Mouse (Mus musculus) yolk sac, embryonic 10.5 days (tissue): ENCODE measurements around the gene Gm20388.

Experiments
- DNase-seq: peaks from one replicate; pipeline ENCODE4 v3.0.0-alpha.2; 2017; ENCODE audit warnings: low spot score

Gene Gm20388

DNA sequence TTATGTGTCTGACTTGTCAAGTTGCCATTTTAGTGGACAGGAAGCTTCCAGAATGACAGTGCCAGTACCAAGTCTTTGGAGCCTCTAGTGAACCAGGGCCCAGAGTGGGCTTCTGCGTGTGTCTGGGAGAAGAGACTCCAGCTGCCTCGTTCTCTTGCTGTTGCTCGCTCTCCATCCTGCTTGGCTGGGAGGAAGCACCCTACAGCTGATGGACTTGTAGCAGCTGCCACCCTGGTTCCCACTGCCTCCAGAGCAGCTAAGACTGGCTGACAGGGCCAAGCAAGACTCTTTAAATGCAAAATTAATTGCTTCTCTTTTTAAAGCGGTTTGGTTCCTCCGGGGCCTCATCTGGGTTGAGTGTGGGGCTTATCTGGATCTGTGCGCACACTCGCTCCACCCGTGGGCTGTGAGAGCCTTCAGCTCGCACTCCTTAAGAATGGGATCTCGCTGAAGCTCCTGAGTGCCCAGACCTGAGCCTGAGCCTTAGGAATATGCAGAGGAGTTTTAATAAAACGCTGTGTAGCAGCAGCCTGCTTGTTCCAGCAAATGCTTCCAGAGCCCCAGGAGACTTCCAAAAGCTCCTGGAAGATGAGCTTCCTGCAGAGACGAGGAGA, 4410.7 kb downstream of the Gm20388 start:
- no peak for DNase-seq

DNA sequence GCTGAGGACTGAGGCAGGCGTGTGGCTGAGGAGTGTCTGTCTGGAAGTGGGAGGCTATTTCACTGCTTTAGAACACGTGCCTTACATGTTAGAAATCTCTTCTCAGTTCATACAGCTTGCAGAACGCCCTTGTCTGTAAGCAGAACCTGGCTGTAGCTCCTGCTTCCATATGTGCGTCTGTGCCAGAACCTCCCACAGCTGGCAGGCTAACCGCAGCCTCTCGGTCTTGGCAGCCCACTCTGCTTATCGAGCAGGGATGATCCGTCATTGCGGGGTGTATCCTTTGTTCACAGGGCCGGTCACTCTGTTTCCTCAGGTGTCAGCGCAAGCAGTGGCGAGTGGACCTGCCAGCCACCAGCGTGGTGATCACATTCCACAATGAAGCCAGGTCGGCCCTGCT, 4412.7 kb downstream of the Gm20388 start:
- no peak for DNase-seq

DNA sequence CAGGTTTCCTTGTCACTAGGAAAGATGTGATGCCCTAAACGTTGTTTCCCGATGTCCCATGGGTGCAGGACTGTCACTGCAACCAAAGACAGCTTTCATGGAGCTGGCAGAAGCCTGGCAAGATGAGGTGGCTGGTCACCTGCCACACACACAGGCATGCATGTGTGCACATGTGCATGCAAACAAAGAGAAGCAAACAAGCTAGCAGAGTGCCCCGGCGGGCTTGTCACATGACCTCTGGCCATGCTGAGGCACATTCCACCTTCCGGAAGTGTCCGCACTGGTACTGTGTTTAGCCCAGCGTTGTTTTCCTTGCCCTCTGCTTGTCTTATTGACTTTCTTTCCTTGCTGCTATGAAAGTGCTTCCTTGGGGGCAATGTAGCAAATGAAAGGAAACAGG, 4417.6 kb downstream of the Gm20388 start:
- DNase-seq: no peak

DNA sequence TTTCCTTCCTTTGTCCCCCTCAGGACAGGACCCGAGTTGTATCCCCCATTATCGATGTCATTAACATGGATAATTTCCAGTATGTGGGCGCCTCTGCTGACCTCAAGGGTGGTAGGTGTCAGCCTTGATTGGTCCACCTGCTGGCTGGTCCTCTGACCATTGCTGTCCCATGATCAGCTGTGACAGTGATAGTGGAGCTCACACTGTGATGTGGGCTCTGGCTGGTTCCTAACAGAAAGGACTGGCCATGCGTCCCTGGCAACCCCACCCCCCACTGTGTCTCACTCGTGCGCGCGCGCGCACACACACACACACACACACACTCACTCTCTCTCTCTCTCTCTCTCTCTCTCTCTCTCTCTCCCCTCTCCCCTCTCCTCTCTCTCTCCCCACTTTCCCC, 4419.0 kb downstream of the Gm20388 start:
- no peak for DNase-seq

DNA sequence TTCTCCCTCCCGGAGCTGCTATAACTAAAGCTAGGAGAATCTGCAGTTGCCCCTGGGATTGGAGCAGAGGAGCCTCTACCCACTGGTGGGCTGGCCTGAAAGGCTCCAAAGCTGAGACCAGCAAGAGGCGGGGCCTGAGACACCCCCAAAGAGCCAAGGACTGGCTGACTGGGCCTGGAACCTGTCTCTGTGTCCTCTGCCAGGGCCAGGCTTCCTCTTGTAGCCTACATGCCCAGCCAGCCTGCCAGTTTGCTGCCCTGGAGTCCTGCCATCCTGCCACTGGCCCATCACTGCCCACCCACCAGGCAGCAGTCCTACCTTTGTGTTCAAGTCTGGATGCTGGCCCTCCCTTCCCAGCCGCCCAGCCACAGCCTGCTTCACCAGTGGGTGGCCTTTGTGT, 4419.8 kb downstream of the Gm20388 start:
- DNase-seq: no peak

DNA sequence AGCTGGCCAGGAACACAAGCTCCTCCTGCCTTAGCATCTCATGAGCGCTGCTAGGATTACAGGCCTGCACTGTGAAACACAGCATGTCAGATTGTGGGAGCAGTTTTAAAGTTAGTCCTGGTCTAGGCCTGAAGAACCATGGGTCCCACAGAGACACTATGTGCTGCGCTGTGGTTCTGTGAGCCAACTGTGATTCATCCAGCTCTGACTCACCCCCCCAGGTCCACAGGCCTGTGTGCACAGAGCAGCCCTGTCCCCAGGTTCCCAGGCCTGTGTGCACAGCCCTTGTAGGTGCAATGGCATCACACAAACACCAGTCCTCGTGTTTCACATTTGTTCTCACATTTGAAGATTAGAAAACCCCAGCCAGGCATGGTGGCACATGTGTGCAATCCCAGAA, 4420.5 kb downstream of the Gm20388 start:
- DNase-seq: no peak

DNA sequence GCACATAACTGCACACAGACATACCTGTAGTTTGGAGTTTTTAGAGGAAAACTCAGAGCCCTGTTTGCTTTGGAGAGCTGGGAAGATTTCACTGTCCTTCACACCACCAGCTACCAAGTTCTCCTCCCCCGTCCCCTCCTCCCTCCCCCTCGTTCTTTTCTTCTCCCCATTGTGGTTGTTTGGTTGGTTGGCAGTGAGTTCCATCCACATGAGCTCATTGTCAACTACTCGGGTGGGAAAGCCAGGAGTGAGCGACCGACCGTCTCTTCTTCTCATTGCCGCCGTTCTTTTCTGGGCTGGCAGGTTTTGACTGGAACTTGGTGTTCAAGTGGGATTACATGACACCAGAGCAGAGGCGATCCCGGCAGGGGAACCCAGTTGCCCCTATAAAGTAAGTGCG, 4421.1 kb downstream of the Gm20388 start:
- DNase-seq: no peak

DNA sequence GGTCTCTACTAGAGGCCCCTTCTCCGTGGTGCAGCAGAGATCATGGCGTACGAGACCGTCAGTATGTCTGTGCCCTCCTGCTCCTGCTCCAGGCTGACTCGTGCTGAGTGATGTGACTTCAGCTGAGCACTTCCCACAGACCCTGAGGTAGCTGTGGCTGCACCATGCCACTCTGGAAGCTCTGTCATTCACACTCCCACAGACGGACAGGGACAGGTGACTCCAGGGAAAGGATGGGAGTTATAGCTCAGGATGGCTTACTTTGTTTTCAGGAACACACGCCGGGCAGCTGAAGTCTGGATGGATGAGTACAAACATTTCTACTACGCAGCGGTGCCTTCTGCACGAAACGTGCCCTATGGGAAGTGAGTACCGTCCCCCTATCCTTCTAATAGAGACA, 4425.7 kb downstream of the Gm20388 start:
- DNase-seq: no peak

DNA sequence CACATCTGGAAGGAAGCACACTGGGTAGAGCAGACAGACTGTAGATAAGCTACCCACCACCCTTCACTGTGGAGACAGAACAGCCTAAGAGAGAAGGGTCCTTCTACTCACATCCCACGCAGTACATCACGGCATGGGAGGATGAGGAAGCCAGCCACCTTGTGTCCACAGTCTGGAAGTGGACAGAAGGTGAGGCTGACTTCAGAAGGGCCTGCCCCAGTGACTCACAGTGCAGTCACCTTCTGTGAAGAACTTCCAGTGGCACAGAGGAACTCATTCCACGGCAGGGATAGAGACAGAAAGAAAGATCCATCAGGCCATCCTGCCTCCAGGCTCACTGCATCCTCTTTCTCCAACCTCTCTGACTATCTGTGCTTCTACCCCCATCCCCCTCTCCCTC, 4429.1 kb downstream of the Gm20388 start:
- DNase-seq: no peak

DNA sequence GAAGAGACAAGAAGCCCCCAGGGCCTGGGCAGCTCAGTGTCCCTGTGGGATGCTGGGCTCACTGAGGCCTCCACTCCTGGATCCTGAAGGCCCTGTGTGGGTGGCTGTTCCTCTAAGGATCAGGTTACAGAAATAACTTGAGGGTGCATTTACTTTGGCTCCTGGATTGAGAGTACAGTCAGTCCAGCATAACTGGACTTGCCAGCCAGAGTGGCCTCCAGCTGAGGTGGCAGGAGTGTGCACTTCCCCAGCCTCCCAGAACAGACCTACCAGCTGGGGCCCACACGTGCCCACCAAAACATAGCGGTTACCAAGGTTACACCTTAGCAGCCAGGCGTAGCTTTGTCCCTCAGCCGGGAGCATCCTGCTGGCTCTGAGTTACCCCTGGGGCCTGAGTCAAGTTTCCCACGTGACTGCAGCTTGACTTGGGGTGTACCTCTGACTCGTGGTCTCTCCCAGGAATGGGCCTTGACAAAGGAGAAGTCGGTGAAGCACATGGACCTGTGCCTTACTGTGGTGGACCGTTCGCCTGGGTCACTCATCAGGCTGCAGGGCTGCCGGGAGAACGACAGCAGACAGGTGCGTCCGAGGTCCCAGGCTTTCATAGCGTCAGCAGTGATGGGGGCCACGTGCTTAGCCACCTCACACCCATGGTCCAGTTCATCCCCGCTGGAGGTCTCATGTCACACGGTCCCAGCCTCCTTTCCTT, 4429.9 kb downstream of the Gm20388 start:
- no peak for DNase-seq

DNA sequence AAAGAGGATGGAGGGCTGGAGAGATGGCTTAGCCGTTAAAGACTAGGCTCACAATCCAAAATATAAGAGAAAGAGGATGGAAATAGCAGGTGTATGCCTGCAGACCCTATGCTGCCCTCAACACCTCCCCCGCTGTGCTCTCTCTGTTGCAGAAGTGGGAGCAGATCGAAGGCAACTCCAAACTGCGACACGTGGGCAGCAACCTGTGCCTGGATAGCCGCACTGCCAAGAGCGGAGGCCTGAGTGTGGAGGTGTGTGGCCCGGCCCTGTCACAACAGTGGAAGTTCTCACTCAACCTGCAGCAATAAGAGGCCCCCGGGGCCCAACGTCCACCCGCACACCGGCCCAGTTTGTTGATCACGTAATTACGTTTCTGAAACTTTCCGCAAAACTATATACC, 4432.5 kb downstream of the Gm20388 start:
- DNase-seq: no peak

DNA sequence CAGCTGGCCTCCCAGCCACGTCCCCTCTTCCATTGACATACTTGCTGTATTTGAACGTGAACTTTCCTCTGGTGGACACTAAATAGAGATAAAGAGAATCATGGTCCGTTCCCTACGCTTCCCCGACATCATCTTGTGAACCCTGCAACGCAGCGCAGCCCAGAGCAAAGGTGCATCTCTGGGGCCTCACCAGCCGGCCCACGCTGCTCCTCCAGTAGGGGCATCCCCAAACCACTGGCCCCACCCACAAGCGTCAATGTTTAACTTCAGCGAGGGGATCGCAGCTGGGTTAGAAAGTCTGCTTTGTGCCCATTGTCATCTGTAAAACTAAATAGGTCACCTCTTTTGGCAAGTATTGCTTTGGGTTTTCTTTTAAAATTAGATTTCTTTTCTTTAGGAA, 4433.4 kb downstream of the Gm20388 start:
- no peak for DNase-seq

DNA sequence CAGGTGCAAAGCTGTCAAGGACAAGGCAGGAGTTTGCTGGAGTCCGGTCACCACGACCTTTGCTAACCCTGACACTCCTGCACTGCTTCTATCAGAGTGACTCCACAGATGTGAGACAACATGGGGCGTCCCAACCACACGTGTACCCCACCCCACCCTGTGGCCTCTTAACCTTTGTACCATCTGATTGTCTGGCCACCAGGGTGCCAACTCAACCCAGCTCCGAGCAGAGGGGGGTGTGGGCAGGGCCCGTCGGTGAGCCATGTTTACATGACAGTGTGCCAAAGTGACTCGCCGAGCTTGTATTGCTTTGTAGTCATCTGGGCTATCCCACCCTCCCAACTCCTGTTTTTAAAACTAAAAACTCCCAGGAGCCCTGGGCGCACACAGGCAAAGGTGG, 4434.5 kb downstream of the Gm20388 start:
- DNase-seq: no peak

DNA sequence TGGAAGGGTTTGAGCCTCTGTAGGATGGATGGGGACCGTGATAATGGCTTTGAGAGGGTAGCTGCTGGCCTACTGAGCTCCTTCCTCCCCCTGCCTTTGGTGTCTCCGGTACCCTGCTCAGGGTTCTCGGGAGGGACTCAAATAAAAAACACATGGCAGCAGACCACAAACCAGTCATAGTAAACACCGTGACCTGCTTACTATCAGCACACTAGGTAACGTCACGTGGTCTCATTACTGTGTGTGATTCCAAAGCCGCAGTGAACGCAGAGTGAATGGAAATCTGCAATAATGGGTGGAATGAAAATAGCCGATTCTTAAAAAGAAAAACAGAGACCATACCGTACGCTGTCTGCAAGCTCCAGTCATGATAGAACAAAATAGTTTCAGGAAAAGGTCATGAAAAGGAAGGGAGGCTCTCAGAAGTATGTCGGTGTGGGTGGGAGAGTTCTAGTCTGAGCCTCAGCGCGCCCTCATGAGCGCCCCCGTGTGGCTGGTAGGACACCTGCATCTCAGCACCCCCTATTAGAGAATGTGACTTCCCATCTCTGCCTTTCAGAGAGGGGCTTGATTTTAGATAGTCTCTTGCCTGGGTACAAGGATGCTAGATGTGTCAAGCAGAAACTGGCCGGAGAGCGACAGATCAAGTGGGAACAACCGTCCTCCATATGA, 4436.3 kb downstream of the Gm20388 start:
- peak; percentile 28 for DNase-seq

DNA sequence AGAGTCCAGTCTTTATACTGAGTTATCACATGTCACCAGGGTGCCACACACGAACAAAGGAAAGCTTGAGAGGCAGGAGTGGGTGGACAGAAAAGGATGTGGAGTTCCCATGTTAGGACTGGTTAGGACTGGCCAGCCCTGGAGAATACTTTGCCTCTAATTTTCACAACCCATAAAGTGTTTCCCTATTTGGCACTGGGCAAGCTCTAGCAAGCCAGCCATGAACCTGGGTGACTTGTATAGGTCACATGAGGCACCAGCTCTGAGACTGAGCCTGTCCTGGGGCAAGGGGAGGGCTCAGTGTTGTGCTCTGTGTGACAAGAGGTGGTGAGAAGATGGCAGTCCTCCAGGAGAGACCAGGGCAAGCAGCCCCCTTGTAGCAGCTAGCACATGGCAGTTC, 4437.4 kb downstream of the Gm20388 start:
- no peak for DNase-seq

DNA sequence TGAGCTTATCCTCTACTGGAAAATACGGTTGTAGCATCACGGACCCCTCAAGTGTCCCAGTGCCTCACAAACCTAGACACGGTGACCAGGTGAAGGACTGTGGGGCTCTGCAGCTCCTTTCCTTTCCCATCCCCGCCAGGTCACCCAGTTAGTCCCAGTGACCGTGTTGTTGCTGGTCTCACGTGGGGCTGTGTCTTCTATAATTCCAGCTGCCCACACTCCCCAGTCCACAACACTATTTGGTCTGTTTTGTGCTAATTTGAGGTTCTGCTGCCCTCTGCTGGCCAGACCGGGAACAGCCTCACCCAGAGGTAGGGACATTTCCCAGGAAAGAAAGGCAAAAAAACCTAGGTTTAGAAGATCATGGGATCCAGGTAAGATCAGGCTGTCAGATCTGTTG, 4439.0 kb downstream of the Gm20388 start:
- DNase-seq: peak; percentile 53

DNA sequence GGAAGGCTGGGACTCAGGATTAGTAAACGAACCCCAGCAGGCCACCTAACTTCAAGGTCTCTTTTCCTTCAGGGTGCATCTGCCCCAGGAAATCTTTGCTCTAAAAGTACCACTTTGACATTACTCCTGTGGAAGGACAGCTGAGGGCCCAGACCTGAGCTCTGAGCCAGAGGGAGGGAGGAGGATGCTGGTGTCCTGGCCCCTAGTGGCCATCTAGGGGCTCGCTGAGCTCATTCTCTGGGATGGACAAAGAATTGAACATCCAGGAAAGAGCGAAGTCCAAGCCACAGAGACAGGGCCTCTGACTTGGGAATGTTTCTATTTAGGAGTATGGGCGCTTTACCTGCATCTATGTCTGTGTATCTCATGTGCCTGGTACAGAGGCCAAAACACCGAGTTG, 4441.0 kb downstream of the Gm20388 start:
- no peak for DNase-seq

DNA sequence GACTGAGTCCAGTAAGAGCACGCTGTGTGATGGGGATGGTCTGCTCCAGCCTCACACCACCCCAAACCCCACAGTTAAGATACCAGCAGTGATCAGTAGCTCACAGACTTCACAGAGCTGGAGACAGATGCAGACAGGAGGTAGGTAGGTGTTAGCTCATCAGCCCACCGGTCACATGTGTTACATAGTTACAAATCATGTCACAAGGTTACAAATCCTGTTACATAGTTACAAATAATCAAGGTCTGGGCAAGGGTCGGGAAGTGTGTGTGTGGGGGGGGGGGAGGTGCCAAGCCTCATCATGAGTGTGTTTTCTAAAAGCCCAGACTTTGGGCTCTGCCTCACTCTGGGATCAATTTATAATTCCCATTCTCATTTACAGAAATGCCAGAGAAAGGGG, 4450.3 kb downstream of the Gm20388 start:
- no peak for DNase-seq

DNA sequence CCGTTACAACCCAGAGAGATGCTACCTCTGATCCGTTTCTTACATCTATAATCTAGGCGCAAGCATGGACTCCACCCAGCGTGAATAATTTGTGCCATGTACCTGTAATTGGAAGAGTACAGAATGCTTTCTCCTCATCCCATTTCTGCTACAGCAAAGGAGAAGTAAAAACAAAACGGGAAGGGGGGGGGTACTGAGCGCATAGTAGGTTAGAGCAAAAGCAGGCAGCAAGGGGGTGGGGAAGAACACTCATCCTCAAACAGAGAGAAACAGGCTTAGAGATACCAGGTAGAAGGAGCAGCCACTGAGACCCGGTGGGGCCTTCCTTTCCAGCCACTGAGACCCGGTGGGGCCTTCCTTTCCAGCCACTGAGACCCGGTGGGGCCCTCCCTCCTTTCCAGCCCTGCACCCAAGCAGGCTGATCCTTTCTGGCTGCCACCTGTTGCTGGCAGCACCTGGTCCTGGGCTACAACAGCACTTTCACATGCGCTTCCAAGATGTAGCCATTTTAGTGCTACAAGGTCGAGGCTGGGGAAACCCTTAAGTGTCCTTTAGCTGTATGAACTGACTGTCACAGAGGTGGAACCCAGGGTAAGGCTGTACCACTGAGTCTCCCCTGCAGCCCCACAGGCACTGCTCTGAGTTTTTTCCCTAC, 4451.3 kb downstream of the Gm20388 start:
- DNase-seq: no peak

DNA sequence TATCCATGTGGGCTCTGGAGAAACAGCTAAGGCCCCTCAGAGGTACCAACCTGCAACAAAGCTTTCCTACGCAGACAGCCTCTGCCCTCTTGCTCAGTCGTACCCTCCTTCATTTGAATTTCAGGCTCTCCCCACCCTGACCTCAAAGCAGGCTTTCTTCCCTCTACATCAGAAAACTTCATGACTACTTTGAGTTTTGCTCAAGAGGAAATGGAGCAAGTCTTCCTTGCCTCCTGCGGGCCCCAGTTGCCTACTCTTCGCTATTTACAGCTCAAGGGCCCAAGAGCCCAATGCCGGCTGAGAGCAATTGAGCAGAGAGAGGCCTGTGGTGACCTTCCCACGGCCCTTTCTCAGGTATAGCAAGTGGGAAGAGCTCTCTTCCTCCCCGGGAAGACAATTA, 4451.9 kb downstream of the Gm20388 start:
- DNase-seq: no peak

DNA sequence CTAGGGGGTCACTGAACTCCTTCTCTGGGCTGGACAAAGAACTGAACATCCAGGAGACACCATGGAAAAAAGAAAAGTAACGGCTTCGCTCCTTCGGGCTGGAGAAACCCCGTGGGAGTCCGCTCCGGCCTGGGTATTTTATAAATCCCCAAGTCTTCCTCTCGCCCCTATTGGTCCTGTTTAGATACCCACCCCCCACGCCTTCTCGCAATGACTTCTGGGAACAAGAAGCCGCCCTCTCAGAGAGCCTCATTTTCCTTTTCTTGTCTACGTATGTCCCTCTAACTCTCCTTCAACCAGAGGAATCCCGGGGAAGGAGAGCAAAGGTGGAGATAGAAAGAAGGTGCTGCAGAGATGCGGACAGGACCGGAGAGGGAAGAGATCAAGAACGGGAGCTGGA, 4452.7 kb downstream of the Gm20388 start:
- DNase-seq: no peak

DNA sequence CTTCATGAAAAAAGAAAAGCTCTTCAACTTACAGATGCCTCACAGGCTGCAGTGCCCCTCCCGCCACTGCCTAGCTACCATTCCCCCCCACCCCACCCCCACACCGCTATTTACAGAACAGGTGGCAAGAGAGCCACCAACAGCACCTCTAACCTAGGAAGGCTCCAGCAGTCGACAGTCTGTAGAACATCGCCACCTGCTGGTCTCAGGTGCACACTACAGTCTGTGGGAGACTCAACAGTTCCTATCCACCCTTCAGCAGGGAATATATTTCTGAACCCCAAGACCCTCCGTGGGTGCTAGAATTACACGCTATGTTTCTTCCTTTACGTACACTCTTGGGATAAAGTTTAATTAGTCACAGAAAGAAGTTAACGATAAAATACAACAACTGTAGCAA, 4457.6 kb downstream of the Gm20388 start:
- peak; percentile 28 for DNase-seq
